Mouse (Mus musculus): ENCODE results near the gene Gtdc1.

Gtdc1 gene

DNA sequence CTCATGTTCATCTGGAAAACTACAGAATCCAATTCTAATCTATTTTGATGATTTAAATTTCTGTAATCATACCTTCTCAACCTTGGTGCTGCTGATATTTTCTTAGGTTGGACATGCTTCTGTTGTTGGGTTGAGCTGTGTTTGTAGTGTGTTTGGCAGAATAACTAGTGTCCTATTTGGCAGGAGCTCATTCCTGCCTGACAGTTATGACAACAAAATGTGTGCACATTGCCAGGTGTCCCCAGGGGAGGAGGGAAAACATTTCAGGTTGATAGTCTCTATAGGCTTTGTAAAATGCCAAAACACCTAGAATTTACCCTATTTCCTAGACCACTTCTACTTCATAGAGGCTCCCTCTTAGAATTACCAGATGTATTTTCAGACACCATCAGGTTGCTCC, 343.4 kb downstream of the Gtdc1 start:
- DNase-seq (ENCODE audit: low spot score): peak; percentile 14

DNA sequence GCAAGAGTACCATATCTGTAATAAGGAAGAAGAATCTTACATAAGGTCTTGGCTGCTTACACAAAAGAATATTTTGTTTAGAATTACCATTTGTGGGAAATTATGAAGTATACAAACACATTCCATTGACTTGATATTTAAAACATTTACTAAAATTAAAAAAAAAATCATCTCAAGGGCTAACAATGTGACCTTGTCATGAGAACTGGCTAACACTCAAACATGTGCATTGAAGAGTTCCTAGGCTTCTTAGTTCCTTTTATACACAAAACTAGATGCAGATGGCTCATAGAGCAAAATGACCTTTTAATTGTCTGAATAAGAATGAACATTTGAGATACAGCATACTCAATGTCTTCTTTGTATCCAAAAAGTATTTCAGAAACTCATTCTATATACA, 344.0 kb downstream of the Gtdc1 start:
- no peak for DNase-seq (ENCODE audit: low spot score)

DNA sequence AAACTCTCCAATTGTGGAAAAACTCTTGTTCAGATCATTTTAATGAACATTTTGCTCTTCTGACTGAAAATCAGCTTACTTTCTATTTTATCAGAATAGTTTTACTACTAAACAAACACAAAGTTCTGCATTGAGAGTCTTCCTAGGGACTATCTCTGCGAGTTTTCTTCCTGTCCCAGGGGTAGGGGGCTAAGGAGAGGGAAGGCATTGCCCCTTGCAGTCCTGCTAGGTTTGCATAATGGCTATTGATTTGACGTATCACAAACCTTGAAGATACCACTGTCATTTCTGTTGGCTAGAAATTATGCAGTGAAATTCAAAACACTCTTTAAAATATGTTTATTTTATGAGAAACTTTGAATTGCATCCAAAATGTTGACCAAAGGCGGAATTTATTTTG, 355.6 kb downstream of the Gtdc1 start:
- DNase-seq (ENCODE audit: low spot score): no peak

DNA sequence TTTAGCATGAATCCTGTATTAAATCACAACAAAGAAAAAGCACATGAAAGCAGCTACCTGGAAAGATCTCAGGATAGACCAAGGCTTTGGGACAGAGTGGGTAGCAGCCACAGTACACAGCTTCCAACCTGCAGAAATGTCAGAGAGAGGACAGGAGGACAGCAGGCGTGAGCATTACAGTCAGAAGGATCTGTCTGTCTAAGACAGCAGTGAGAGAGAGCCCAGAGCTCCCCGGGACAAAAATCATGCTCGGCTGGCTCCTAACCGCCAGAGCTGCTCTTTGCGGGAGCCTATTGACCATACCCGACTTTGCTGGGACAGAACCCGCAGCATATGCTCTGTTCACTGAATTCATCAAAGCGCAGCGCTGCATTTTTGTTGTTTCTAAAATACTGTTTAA, 356.3 kb downstream of the Gtdc1 start:
- DNase-seq (ENCODE audit: low spot score): no peak

DNA sequence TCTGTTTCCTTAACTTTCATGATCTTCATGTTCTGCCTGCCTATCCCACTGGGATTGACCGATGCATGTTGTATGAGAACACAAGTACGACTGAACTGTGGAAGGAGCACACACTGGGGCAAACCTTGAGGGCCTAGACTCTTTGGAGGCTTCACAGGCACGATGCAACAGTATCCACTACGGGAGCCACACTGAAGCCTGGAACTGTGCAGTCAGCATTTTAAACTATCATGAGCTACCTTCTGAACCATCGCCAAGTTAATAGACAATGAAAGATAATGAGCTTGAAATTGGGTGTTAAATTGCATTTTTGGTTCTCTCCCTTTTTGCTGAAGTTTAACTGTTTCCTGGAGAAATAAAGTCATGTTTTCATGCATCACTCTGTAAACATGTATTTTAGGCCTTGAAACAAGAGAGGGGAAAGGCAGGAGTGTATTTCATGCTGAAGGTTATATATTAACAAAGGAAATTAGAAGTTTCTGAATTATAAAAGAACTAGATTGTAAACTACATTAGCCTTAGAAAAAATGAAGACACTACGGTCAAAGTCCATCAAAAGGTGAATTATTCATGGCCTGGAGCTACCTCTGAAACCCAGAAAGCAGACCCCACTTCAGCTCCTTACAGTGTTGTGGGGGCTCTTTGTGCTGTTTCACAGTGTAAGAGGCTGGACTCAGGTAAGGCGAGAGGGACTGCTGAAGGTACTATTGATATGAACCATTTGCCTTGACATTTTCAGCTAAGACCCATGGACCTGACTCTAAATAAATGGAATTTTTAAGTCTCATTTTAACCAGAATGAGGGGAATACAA, 358.1 kb downstream of the Gtdc1 start:
- DNase-seq (ENCODE audit: low spot score): no peak

DNA sequence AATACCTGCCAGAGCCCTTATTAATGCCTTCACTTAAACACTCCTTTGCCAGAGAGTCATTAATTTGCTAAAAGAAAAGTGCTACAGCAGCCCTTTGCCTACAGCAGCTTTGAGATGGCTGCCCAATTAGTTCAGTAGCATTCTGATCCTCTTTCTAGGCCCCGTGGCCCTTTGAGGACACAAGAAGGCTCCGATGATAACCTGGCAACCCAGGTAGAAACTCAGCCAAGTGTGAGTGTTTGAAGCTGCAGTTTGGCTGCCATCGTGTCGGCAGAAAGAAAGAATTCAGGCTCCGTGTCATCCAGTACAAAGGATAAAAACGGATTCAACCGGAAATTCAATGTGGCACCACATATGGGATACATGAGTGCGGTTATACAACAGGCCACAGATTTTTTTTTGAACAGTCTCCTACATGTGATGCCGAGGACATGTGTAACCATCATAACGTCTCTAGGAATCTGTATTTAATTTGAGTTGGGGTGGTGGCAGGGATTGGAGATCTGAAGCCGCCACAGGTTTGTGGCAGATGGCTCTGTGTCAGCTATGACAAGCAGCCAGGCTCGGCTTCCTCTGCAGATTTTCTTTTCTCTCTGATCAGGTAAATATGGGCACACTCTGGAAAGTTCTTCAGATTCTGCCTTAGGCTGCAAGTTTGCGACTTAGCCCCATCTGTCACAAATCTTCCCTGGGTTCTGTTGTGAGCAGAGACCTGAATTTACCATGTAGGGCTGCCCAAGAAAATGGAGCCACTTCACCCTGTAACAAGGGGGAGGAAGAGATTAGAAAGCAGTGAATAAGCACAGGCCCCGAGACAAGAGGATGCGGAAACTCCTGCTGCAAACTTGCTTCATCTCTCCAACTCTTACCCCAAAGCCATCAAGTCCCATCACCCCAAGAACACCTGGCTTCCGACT, 362.4 kb downstream of the Gtdc1 start:
- no peak for DNase-seq (ENCODE audit: low spot score)

- DNase-seq (ENCODE audit: low spot score): no peak
Measured at GRCm38 (mm10) chr2:44561789-44562188, 365.7 kb downstream of the Gtdc1 start.

- peak; percentile 48 for DNase-seq (ENCODE audit: low spot score)
Measured at GRCm38 (mm10) chr2:44559242-44559944, 368.1 kb downstream of the Gtdc1 start.

DNA sequence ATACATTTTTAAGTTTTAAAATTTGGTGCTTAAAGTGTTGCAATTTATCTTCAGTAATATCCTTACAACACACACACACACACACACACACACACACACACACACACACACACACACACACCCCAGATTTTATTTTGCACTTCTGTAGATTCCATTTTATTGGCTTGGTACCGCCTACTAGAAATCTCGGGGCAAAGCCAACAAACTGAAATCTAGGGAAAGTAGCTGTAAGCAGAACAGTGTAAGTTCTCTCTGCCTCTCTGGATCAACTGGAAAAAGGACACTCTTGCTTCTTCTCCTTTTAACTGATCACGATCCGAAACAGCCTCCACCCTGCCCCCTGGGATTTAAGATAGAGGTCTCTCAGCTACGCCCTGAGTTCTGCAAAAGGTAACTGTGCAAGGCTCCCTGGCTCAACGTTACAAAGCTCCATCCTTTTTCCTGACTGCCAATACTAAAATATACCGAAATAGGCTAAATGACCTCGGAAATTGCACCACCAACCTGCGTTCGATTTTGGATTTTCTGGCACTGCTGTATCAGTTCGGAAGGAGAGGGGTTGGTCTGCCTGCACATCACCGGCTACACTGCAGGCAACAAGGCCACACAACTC, 369.7 kb downstream of the Gtdc1 start:
- no peak for DNase-seq (ENCODE audit: low spot score)

- DNase-seq (ENCODE audit: low spot score): no peak
Measured at GRCm38 (mm10) chr2:44556861-44557592, 370.4 kb downstream of the Gtdc1 start.

GRCm38 (mm10) chr2:44554716-44555115, 372.7 kb downstream of the Gtdc1 start:
- DNase-seq (ENCODE audit: low spot score): no peak

GRCm38 (mm10) chr2:44549311-44549710, 378.1 kb downstream of the Gtdc1 start:
- DNase-seq (ENCODE audit: low spot score): no peak

DNA sequence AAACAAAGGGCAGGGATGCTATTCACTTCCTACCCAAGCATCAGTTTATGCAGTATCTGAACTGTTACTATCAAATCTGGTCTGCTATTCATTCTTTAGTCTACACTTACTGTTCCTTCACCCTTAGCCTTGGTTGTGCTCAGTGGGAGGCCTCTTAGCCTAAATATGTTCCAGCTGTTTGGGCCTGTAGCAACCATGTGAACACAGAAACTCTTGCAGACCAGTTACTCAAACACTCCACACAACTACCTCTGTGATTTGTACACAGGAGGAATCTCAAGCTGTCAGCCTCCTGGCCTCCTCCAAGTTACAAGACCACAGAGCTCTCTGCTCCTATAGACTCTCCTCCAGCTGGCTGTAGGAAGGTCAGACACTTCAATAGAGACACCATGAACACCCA, 384.7 kb downstream of the Gtdc1 start:
- DNase-seq (ENCODE audit: low spot score): peak; percentile 9

DNA sequence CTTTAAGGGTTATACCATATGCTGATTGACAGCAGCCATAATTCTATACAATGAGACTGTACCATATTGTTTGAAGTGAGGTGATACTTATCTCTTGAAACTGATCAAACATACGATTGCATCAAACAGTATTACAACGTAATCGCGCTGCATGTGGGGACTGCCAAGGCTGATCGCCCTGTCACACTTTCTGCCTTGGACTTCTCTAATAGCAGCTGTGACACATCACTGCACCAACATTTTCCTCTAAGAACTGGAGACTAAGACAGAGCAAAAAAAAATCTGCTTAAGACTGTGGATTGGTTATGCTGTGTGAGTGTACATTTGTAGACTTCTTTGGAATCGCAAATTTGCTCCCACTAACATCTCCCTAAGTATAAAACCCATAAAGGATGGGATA, 385.7 kb downstream of the Gtdc1 start:
- DNase-seq (ENCODE audit: low spot score): no peak

GRCm38 (mm10) chr2:44540881-44541280, 386.6 kb downstream of the Gtdc1 start:
- no peak for DNase-seq (ENCODE audit: low spot score)

GRCm38 (mm10) chr2:44539121-44539634, 388.3 kb downstream of the Gtdc1 start:
- no peak for DNase-seq (ENCODE audit: low spot score)

DNA sequence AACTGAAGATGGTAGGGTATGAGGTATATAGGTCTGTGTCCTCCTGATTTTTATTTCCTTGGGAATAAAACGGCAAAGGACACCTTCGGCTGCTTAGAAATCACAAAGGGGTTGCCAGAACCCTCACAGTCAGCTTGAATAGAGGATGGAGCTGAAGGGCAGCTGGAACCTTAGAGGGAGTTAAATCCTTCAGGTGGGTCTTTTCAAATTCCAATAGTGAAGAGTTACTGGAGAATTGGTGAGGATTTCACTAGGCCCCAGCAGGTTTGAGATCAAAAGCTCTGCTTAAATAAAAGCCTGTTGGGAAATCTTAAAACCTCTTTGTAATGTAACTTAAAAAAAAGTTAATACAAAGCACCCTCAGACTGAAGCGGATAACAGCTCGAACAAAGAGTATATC, 389.3 kb downstream of the Gtdc1 start:
- no peak for DNase-seq (ENCODE audit: low spot score)

- no peak for DNase-seq (ENCODE audit: low spot score)
Measured at GRCm38 (mm10) chr2:44535760-44536159, 391.7 kb downstream of the Gtdc1 start.

DNA sequence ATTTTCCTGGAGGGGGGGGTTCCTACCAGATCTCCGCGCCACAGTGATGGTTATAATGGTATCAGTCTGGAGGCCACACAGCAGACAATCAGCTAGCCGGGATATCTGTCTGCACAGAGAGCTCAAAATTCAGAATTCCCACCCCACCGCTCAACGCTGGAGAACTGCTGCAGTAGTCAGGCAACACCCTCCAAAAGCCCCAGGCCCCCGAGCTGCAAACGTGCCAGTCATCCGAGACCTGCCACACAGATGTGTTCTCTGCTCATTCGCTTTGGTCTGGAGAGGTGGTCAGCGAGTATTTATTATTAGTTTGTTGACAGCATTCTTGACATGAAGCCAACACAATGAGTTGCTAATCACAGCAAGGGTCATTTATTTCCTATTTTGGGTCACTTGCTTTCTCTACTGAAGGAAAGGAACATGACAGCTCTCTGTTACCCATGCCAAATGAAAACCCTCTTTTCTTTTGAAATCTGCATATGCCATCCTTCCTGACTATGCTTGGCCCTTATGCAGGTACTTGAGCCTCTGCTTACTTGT, 392.3 kb downstream of the Gtdc1 start:
- no peak for DNase-seq (ENCODE audit: low spot score)

DNA sequence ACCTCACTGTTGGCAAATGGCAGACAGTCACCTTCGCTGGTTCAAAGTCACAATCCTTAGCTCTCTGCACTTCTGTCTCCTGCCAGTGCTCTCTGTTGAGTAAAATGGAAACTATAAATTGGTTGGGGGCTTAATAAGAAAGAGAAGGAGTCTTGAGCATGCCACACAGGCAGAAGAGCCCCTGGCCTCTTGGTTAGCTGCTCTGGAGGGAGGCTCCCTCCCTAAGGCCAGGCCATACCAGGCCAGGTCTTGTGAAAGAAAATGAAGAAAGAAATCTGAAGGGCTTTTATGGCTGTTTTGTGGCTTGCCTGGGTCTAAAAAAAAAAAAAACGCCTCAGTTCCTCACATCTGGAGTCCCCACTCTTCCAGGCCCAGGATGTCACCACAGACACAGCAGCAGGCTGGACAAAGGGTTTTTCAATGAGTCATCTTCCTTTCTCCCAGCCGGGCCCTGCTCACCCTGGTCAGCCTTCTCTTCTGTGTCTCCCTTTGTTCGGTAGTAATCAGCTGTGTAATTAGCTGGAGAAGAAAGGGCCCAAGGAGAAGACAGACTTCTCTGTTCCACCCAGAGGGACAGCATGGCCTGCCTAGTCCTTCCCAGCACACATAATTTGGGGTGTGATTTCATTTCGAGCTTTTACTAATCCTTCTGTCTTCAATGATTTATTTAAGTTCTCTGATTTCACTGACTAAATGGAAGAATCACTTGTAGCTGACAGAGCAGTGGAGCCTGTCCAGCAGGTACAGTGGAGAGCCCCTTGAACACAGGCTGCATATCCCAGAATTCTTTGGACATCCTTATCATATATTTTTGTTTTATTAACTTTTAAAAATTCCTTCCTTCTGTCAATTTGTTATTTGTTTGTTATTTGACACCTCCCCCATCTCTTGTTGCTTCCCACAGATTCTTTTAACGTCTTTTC, 401.1 kb downstream of the Gtdc1 start:
- DNase-seq (ENCODE audit: low spot score): peak; percentile 41

Measured in adipocyte (in vitro differentiated cells).